In the genomic region with DNA sequence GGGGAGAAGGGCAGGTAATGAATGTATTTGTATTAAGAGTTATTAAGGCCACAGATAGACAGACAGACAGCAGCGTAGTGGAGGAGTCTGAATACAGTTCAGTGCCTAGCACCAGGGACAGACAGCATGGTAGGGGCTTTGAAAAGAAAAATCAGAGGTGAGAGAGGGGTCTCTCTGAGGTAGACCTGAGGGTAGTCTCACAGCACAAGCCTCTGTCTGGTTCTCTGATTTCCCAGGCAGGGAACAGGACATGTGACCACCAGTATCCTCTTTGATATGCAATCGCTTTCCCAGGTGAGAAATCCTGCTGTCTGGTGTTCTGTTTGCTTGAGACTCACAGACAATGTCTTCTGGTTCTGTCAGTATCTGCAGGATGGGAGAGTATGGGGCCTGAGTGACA, we compare ENCODE assay signal across 23 mouse cellular contexts. TPM values are rescaled to one million over a fixed set of nuclear protein-coding genes. Genes with fewer than 3 reads are reported as not detected.
DNase-seq lines count a peak whose midpoint lies in the region; ATAC-seq and TF ChIP-seq lines count a peak whose summit lies in the region.
"Had no signal": no experiment of that assay in that cellular context is flagged by ENCODE, and none has a peak within 500 bp of the region (broad histone marks: within the 10 kb centered on the region; RNA-seq: fewer than 3 reads in every experiment).

No protein-coding gene starts in this region.

- no peak for TF ChIP-seq EP300 in heart, adult 2 months (IDR thresholded peaks at IDR 0.05; ENCODE audit: insufficient read depth, low read depth, low read length)
- TF ChIP-seq EP300 in ES-Bruce4 (IDR thresholded peaks at IDR 0.05; ENCODE audit: insufficient read depth, low read depth, low read length): no peak

- H3K27me3 ChIP-seq in heart, embryonic 10.5 days (ENCODE audit: insufficient read depth, poor library complexity, severe bottlenecking): no peaks in the 10 kb centered on the region
- no peaks in the 10 kb centered on the region for H3K27me3 ChIP-seq in heart, adult 2 months (ENCODE audit: control insufficient read depth, insufficient read depth, low read length)
- H3K27me3 ChIP-seq in midbrain, embryonic 11.5 days (ENCODE audit: control insufficient read depth, insufficient read depth, low read length): no peaks in the 10 kb centered on the region
- no peaks in the 10 kb centered on the region for H3K27me3 ChIP-seq in midbrain, embryonic 14.5 days (ENCODE audit: control insufficient read depth, insufficient read depth, low read length)
- no peaks in the 10 kb centered on the region for H3K27me3 ChIP-seq in ES-Bruce4 (ENCODE audit: control insufficient read depth, insufficient read depth, low read length, poor library complexity, severe bottlenecking)
- H3K27me3 ChIP-seq: CH12.LX, Patski had no signal

- no peaks in the 10 kb centered on the region for H3K36me3 ChIP-seq in heart, embryonic 10.5 days
- H3K36me3 ChIP-seq in heart, adult 2 months (ENCODE audit: control insufficient read depth, insufficient read depth, low read length): no peaks in the 10 kb centered on the region
- no peaks in the 10 kb centered on the region for H3K36me3 ChIP-seq in midbrain, embryonic 11.5 days (ENCODE audit: control insufficient read depth, insufficient read depth, low read length)
- H3K36me3 ChIP-seq in midbrain, embryonic 14.5 days (ENCODE audit: control insufficient read depth, insufficient read depth, low read length): no peaks in the 10 kb centered on the region; the same call in 1 of the 2 replicates
- H3K36me3 ChIP-seq in ES-Bruce4 (ENCODE audit: control insufficient read depth, insufficient read depth, low read length, poor library complexity, severe bottlenecking): no peaks in the 10 kb centered on the region
- H3K36me3 ChIP-seq: G1E had no signal

- no peak overlapping the region for H3K9ac ChIP-seq in heart, adult 2 months (ENCODE audit: low read depth, low read length)
- H3K9ac ChIP-seq in midbrain, embryonic 11.5 days (ENCODE audit: low read length): no peak overlapping the region
- H3K9ac ChIP-seq in midbrain, embryonic 14.5 days (replicated peaks; ENCODE audit: low read length): no peak overlapping the region
- no peak overlapping the region for H3K9ac ChIP-seq in ES-Bruce4 (ENCODE audit: low read depth, poor library complexity, severe bottlenecking)

- no peak overlapping the region for H3K27ac ChIP-seq in heart, embryonic 10.5 days
- H3K27ac ChIP-seq in heart, adult 2 months: no peak overlapping the region
- no peak overlapping the region for H3K27ac ChIP-seq in midbrain, embryonic 11.5 days (ENCODE audit: low read depth, low read length)
- H3K27ac ChIP-seq in midbrain, embryonic 14.5 days (replicated peaks; ENCODE audit: low read depth, low read length): no peak overlapping the region
- H3K27ac ChIP-seq in ES-Bruce4 (ENCODE audit: insufficient read depth, low read length): 0 out of 2 replicates have a peak overlapping the region, but pooled peaks have one; percentile 19

- no peaks in the 10 kb centered on the region for H3K79me2 ChIP-seq in heart, adult 2 months (replicated peaks; ENCODE audit: control insufficient read depth, insufficient read depth, low read length)

- intact Hi-C loops in heart, postnatal 36 days (cut with DNase I): no loop called here
- intact Hi-C loops in heart, adult 2 months (cut with DNase I): loop anchor here (5.0 kb wide), 1 partner anchor 893 kb away; no protein-coding TSS in a partner anchor

- TF ChIP-seq CTCF in heart, adult 2 months (IDR thresholded peaks at IDR 0.05): no peak
- no peak for TF ChIP-seq CTCF in ES-Bruce4 (IDR thresholded peaks at IDR 0.05; ENCODE audit: low read depth, low read length)

- no peak overlapping the region for H3K4me3 ChIP-seq in heart, embryonic 10.5 days
- no peak overlapping the region for H3K4me3 ChIP-seq in heart, adult 2 months
- H3K4me3 ChIP-seq in midbrain, embryonic 11.5 days (ENCODE audit: low read depth, low read length): no peak overlapping the region
- H3K4me3 ChIP-seq in midbrain, embryonic 14.5 days (replicated peaks; ENCODE audit: low read depth, low read length): no peak overlapping the region
- H3K4me3 ChIP-seq in ES-Bruce4 (ENCODE audit: low read depth, low read length): no peak overlapping the region

- H3K9me3 ChIP-seq in heart, embryonic 10.5 days: no peaks in the 10 kb centered on the region
- H3K9me3 ChIP-seq in midbrain, embryonic 11.5 days (ENCODE audit: control insufficient read depth, low read length): no peaks in the 10 kb centered on the region
- no peaks in the 10 kb centered on the region for H3K9me3 ChIP-seq in midbrain, embryonic 14.5 days (ENCODE audit: control insufficient read depth, low read length)
- H3K9me3 ChIP-seq in ES-Bruce4 (replicated peaks; ENCODE audit: control insufficient read depth, insufficient read depth, low read length, poor library complexity, severe bottlenecking): no peaks in the 10 kb centered on the region
- H3K9me3 ChIP-seq: G1E had no signal

- H3K4me1 ChIP-seq in heart, embryonic 10.5 days: peaks cover 15% of the 10 kb centered on the region
- H3K4me1 ChIP-seq in heart, adult 2 months (ENCODE audit: control insufficient read depth, insufficient read depth, low read length): peaks cover 4% of the 10 kb centered on the region
- H3K4me1 ChIP-seq in midbrain, embryonic 11.5 days (ENCODE audit: control insufficient read depth, insufficient read depth, low read length): peaks cover 5% of the 10 kb centered on the region
- H3K4me1 ChIP-seq in midbrain, embryonic 14.5 days (ENCODE audit: control insufficient read depth, insufficient read depth, low read length): no peaks in the 10 kb centered on the region
- H3K4me1 ChIP-seq in ES-Bruce4 (ENCODE audit: control insufficient read depth, insufficient read depth, low read length): peaks cover 3% of the 10 kb centered on the region

- peak; percentile 85 for DNase-seq in heart, adult 11 months
- DNase-seq in heart, postnatal 36 days: no peak
- peak; percentile 28 for DNase-seq in heart, embryonic 10.5 days (ENCODE audit: low spot score)
- no peak for DNase-seq in heart, adult 2 months
- peak; percentile 62 for DNase-seq in midbrain, embryonic 11.5 days (ENCODE audit: low spot score, missing footprints)
- no peak for DNase-seq in midbrain, embryonic 14.5 days
- DNase-seq in lung, postnatal 36 days: no peak
- DNase-seq: adrenal gland, adult 2 months; adrenal gland, adult 8-10 months; adrenal gland, postnatal 10 days; adrenal gland, postnatal 14 days; adrenal gland, postnatal 25 days; adrenal gland, postnatal 36 days; B cell, adult 2 months; cerebellum, adult 11 months; cerebellum, adult 11-12 months; cerebellum, adult 18-20 months had no signal

- ATAC-seq in midbrain, embryonic 11.5 days (ENCODE audit: low FRiP score): no peak
- ATAC-seq in midbrain, embryonic 14.5 days (ENCODE audit: low FRiP score, low TSS enrichment): no peak
- ATAC-seq: activated CD4-positive, CD25-positive, alpha-beta regulatory T cell, adult 4 months; CD4-positive, CD25-positive, alpha-beta regulatory T cell, adult 4 months; Patski had no signal

- WGBS in heart, embryonic 10.5 days: 71% methylated on average over 2 of the region's 2 CpGs
- 74% methylated on average over 2 of the region's 2 CpGs for WGBS in heart, adult 2 months
- 90% methylated on average over 2 of the region's 2 CpGs for WGBS in midbrain, embryonic 11.5 days
- WGBS in midbrain, embryonic 14.5 days: 90% methylated on average over 2 of the region's 2 CpGs

- H3K4me2 ChIP-seq in midbrain, embryonic 11.5 days: no peak overlapping the region
- H3K4me2 ChIP-seq in midbrain, embryonic 14.5 days (ENCODE audit: low read length): no peak overlapping the region

- no peak for TF ChIP-seq POLR2A in heart, adult 2 months (IDR thresholded peaks at IDR 0.05; ENCODE audit: insufficient read depth, low read depth, low read length)
- no peak for TF ChIP-seq POLR2A in ES-Bruce4 (IDR thresholded peaks at IDR 0.05; ENCODE audit: insufficient read depth, low read length)

RNA-seq across cellular contexts. Expression of gene Sgk1, which starts 52.8 kb away (rescaled TPM):
- 10 to 100 TPM; 38.8 to 74.4 TPM for total RNA-seq in heart, postnatal 36 days (2021)
- polyA plus RNA-seq in heart, embryonic 10.5 days (2016; fragmentation: Nextera tagmentation; extraction: Ambion mirVana): 20.5 and 22.8 TPM in 2 replicates
- 10 to 100 TPM; 64.7 to 89.1 TPM for total RNA-seq in heart, adult 2 months (2021)
- 31.9 and 43.5 TPM in 2 replicates for polyA plus RNA-seq in heart, adult 2 months (2012; rRNA removed)
- polyA plus RNA-seq in midbrain, embryonic 11.5 days (2014; fragmentation: Nextera tagmentation; extraction: Ambion mirVana): 20.8 and 25.7 TPM in 2 replicates
- polyA plus RNA-seq in midbrain, embryonic 14.5 days (2014; fragmentation: Nextera tagmentation; extraction: Ambion mirVana): 43.7 and 47.9 TPM in 2 replicates
- polyA plus RNA-seq in ES-Bruce4 (2011; ENCODE audit: insufficient read depth, insufficient read length, low read depth, missing spikeins): 349 and 386 TPM in 2 replicates

Comparison
In these comparisons a context has a peak if more than half of its experiments do, and no peak if none do; other contexts are left out.
1. DNase-seq: peak in heart, adult 11 months (single experiment), heart, embryonic 10.5 days (single experiment) and midbrain, embryonic 11.5 days (single experiment); none in heart, postnatal 36 days (0 of 2), heart, adult 2 months (0 of 2), midbrain, embryonic 14.5 days (single experiment) and lung, postnatal 36 days (single experiment).